Mouse (Mus musculus): ENCODE measurements around the gene Pomc.
"Not testable (repeated sequence)": the region's sequence is repeated elsewhere in the genome, so short reads cannot be mapped to it uniquely, and the experiment has no call there.

Pomc gene

GRCm38 (mm10) chr12:3954651-3955050 is at the start of gene Pomc:
Gene Pomc (plus strand): TSS chr12:3954951.
- no peak for DNase-seq (ENCODE audit: low spot score)

GRCm38 (mm10) chr12:3905436-3905835 is 49.3 kb upstream of the Pomc start:
- DNase-seq (ENCODE audit: low spot score) = no peak

GRCm38 (mm10) chr12:3906308-3906707 is 48.4 kb upstream of the Pomc start:
- no peak for DNase-seq (ENCODE audit: low spot score)

GRCm38 (mm10) chr12:3907008-3907407 is 47.7 kb upstream of the Pomc start:
- DNase-seq (ENCODE audit: low spot score) = no peak

- DNase-seq (ENCODE audit: low spot score) = no peak
Observed at GRCm38 (mm10) chr12:3907418-3907817, 47.3 kb upstream of the Pomc start.

- no peak for DNase-seq (ENCODE audit: low spot score)
Observed at GRCm38 (mm10) chr12:3910466-3911093, 44.2 kb upstream of the Pomc start.

- no peak for DNase-seq (ENCODE audit: low spot score)
Observed at GRCm38 (mm10) chr12:3911831-3912348, 42.9 kb upstream of the Pomc start.

- DNase-seq (ENCODE audit: low spot score) = no peak
Observed at GRCm38 (mm10) chr12:3915852-3916251, 38.9 kb upstream of the Pomc start.

GRCm38 (mm10) chr12:3917668-3918341 is 36.9 kb upstream of the Pomc start:
- DNase-seq (ENCODE audit: low spot score) = no peak

- DNase-seq (ENCODE audit: low spot score) = no peak
Observed at GRCm38 (mm10) chr12:3918577-3918976, 36.2 kb upstream of the Pomc start.

- no peak for DNase-seq (ENCODE audit: low spot score)
Observed at GRCm38 (mm10) chr12:3919423-3919822, 35.3 kb upstream of the Pomc start.

GRCm38 (mm10) chr12:3926127-3926526 is 28.6 kb upstream of the Pomc start:
- DNase-seq (ENCODE audit: low spot score) = peak; percentile 29

- DNase-seq (ENCODE audit: low spot score) = no peak
Observed at GRCm38 (mm10) chr12:3928841-3929240, 25.9 kb upstream of the Pomc start.

- not testable (repeated sequence) for DNase-seq (ENCODE audit: low spot score)
Observed at GRCm38 (mm10) chr12:3930090-3930865, 24.5 kb upstream of the Pomc start.

- no peak for DNase-seq (ENCODE audit: low spot score)
Observed at GRCm38 (mm10) chr12:3942026-3942425, 12.7 kb upstream of the Pomc start.

- DNase-seq (ENCODE audit: low spot score) = no peak
Observed at GRCm38 (mm10) chr12:3944454-3945073, 10.2 kb upstream of the Pomc start.

- DNase-seq (ENCODE audit: low spot score) = no peak
Observed at GRCm38 (mm10) chr12:3947503-3947902, 7.2 kb upstream of the Pomc start.

GRCm38 (mm10) chr12:3955371-3955770 is 620 bp downstream of the Pomc start:
- DNase-seq (ENCODE audit: low spot score) = peak; percentile 40

GRCm38 (mm10) chr12:3956351-3956750 is 1.6 kb downstream of the Pomc start:
- no peak for DNase-seq (ENCODE audit: low spot score)

GRCm38 (mm10) chr12:3959791-3960543 is 5.2 kb downstream of the Pomc start:
- peak; percentile 25 for DNase-seq (ENCODE audit: low spot score)

- no peak for DNase-seq (ENCODE audit: low spot score)
Observed at GRCm38 (mm10) chr12:3960553-3960952, 5.8 kb downstream of the Pomc start.

- no peak for DNase-seq (ENCODE audit: low spot score)
Observed at GRCm38 (mm10) chr12:3967196-3967595, 12.4 kb downstream of the Pomc start.
